Mouse (Mus musculus): ENCODE data around the gene Lrp3.
"Not testable (repeated sequence)": the region's sequence is repeated elsewhere in the genome, so short reads cannot be mapped to it uniquely, and the experiment has no call there.

The Lrp3 gene

DNA sequence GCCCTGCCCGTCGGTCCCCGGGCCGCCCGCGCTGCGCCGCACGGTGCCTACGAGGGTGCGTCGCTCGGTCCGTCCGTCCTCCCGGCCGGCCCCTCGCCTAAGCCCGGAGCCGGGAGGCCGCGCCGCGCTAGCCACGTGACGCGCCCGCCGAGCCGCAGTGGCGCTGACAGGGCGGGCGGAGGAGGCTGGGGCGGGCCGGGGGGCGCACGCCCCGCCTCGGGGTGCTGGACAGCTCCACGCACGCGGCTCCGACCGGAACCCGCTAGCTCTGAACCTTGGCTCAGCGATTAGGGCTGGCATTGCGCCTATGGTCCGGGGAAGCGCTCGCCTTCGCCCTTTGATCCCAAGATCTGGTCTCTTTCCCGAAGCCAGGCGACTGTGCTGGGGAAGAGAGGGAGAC is at the start of gene Lrp3:
Gene Lrp3 (minus strand): TSS at position 274 of the 400 bp plus-strand sequence.
- peak; percentile 83 for DNase-seq

DNA sequence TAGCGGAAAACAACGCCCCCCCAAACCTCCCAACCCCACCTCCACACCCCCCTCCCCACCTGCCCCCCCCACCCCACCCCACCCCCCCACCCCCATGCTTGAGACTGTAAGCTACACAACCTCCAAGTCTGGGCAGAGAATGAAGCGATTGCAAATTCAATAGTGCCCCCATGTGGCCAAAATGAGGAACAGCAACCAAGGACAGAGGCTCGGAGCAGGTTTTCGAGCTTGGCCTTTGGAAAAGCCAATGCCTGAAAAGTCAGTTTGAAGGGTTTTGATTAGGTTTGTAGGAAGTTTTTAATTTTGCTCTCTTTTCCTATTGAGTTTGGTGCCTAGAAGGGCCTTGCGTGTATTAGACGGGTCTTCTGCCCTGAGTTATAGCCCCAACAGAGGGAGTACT is 49.4 kb upstream of the Lrp3 start:
- peak; percentile 78 for DNase-seq

DNA sequence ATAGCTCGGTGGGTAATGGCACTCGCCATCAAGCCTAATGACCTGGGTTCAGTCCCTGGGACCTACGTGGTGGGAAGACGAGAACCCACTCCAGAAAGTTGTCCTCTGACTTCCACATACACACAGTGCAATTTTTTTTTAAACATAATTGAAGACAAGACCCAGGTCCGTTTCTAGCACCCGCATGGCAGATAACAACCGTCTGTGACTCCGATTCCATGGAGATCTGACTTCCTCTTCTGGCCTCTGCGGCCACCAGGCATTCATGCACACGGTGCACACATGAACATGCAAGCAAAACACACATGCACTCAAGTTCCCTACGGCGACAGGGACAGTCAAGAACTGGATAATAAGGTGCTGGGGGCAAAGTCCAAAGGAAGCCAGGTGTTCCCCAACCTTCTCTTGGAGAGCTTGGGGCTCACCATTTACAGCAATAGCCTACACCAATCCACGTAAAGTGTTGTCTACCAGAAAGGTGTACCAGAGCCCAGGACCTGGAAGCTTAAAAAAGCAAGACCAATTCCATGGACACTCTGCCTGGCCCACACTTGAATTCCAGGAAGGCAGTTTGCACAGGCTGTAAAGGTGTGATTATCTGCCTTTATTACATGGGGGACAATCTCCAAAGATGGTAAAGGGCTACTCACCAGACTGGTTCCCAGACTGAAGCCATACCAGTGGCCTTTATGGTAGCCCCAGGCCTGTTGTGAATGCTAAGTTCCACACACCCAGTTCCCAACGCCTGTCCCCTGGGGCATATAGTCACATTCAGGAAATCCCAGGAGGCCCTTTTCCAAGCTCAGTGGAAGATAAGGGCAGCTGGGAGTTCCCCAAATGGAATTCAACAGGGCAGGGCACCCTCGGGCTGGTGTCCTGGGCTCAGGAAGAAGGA is 48.5 kb upstream of the Lrp3 start:
- DNase-seq = no peak

- DNase-seq = peak; percentile 40
Measured at GRCm38 (mm10) chr7:35259384-35259783, 44.1 kb upstream of the Lrp3 start.

DNA sequence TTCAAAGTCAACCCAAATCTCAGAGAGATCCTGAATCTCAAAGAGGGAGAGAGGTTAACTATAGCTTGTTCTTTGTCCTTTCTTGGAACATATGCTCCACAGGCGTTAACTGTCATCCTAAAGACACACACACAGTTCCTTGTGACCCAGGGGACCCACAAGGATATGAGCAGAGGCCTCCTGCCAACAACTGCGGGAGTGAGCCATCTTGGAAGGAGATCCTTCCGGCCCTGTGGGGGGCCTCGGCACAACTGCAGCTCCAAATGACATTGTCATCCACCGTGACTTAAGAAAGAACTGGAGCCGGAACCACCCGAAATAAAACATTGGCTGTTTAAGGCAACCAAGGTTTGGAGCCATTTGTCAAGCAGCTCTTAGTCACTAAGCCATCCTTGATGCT is 43.0 kb upstream of the Lrp3 start:
- DNase-seq = no peak

DNA sequence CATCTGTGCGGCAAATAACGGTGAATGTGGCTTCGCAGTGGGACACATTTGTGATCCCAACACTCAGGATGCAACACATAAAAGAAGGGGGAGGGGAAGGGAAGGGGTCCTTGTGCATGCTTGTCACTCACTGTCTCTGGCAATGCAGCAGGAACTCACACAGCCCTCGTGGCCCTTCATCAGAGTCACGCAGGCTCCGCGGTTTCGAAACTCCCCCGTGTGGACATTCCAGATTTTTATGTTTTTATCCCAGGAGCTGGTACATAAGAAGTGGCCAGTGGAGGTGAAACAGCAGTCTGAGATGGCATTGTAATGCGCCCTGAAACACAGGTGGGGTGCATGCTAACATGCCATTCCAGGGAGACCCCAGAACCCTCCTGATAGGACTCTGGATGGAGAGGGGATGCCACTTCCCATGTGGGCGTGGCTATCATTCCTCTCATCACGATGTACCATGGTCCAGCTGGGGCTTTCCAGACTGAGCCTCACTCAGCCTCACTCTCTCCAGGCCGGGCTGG is 36.8 kb upstream of the Lrp3 start:
- peak; percentile 74 for DNase-seq

DNA sequence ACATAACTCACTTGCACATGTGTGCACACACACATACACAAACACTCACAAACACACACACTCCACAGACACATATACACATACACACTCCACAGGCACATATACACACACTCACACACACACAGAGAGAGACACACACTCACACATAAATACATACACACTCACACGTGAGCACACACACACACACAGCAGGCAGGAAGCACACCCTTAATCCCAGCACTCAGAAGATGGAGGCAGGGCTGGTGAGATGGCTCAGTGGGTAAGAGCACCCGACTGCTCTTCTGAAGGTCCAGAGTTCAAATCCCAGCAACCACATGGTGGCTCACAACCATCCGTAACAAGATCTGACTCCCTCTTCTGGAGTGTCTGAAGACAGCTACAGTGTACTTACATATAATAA is 22.6 kb upstream of the Lrp3 start:
- not testable (repeated sequence) for DNase-seq

GRCm38 (mm10) chr7:35235308-35235707 is 20.0 kb upstream of the Lrp3 start:
- DNase-seq = peak; percentile 90

GRCm38 (mm10) chr7:35234361-35235245 is 19.3 kb upstream of the Lrp3 start:
- DNase-seq = peak; percentile 98

DNA sequence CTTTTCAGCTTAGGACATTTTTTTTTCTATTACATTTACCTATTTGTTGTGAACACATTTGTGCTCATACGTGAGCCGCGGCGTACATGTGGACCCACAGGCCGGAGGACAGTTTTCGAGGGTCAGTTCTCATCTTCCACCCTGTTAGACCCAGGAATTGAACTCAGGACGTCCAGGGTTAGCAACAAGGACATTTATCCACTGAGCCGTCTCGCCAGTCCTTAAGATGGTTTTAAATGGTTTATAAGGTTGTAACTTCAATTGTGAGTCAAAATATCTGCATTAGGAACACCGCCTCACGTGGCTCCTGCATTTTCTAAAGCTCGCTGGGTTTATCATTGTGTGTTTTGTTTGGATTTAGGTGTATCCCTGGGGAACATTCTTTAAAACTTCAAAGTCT is 18.6 kb upstream of the Lrp3 start:
- peak; percentile 42 for DNase-seq

DNA sequence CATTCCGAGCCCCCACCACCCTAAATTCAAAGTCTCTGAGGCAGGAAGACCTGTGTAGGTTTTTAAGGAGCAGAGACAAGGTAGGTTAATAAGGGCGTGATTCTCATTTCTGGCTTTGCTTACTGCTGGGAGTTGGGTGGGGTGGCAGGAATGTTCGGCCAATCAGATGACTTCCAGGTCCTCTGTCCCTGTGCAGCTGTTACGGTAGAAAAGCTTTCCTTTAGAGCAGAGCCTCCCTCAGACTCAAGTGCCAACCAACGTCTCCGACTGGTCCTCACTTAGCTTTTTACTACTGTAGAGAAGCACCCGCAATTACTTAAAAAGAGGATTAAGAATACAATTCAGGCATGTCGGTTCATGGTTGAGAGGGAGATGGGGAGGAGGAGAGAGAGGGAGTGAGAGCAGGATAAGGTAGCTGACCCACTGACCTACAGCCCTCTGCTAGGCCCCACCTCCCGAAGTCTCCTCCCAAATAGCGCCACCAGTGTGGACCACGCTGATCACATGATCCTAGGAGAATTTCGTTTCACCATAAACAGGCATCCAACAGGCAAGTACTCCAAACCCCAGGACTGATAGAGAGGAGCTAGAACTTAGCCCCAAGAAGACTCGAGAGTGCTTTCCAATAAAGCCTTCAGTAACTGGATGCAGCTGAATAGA is 17.6 kb upstream of the Lrp3 start:
- peak; percentile 55 for DNase-seq

GRCm38 (mm10) chr7:35230333-35230732 is 15.0 kb upstream of the Lrp3 start:
- peak; percentile 43 for DNase-seq

- no peak for DNase-seq
Measured at GRCm38 (mm10) chr7:35220694-35221365, 5.5 kb upstream of the Lrp3 start.

GRCm38 (mm10) chr7:35215731-35216130 is 433 bp upstream of the Lrp3 start:
- no peak for DNase-seq

DNA sequence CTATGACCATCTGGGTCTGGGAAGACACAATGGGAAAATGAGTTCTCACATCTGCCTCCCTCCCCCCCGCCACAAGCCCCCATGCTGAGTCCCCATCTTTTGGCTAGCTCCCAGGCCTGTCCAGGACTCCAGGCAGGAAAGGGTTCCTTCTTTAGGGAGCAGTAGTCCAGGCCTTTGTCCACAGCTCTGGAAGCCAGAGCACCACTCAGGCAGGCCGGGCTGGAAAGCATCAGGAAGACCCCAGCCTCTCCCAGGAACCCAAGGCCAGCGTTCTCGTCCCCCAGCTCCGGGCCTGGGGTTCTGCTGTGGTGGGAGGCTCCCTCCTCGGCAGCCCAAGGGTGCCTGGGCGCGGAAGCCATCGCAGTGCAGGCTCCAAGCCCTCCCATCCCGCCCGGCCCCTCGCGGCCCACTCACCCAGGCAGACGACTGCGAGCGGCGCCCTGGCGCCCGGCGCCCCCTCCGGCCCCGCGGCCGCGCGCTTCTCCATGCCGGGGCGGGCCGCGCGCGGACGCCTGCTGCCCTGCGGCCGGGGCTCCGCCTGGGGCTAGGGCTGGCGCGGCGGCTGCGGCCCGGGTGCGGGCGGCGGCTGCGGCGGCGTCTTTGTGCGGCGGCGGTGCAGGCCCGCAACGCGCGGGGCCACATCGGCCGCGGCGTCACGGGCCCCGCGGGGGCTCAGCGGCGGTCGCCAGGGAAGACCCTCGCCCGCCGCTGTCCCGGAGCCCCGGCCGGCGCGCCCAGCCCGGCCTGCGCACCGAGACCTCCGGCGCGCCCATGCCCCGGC is 666 bp downstream of the Lrp3 start:
- DNase-seq = peak; percentile 59

DNA sequence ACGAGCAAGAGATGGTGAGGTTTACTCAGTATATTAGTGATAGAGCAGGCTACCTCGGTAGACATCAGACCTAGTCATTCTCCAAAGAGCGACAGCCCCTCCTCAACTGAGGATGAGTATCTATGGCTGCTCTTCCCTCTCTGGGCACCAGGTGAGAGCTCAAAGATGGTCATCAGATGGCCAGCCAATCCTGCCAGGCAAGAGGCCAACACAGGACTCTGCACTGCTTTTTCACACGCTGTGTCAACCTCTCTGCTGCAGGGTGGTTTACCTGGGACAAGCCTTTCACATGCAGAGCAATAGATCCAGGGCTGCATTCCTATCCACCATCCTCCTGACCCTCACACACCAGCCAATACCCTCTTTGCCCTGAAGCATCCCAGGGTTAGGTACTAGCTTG is 3.5 kb downstream of the Lrp3 start:
- no peak for DNase-seq

DNA sequence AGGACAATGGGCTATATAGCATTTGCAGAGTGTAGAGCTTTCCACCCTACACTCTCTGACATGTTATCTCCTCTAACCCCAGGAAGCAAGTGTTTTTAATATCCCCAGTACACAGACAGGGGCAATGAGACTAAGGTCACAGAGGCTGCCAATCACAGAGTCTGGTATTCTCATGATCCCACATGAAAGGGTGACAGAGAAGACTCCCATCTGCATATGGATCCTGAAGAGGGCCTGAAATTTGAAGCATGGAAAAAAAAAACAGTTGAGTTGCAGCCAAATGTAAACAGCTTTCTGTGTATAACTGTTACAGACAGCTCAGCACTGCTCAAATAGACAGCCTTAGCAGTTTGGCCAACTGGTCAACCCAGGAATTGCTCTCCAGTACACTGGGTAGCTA is 15.5 kb downstream of the Lrp3 start:
- no peak for DNase-seq

DNA sequence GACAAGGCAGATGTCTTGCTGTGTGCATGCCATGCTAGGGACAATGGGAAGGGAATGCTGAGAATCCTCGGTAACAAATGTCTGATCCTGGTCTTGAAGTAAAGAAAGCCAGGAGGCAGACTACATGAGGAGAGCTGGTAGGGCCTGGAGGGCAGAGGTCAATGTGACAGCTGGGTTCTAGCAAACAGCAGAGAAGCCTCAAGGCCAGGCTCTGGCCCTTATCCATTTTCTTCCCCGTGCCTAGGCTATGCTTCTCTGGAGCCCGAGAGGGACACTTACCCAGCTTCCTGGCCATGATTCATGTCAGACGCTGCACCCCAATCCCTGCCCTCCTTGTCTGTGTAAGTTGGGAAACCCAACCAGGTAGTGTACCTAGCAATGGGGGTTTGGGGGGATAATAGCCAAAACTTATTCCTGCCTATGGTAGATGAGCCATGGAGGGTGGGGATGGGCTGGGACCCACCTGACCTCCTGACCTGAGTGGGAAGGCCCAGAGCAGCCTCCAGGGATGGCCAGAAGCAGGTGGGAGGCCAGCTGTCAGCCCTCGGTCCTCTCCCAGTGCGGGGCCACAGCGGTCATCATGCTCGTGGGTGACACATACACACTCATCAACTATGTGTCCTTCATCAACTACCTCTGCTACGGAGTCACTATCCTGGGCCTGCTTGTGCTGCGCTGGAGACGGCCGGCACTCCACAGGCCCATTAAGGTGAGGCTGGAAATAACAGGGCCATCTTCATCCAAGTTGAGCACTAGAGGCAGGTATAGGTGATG is 16.1 kb downstream of the Lrp3 start:
- DNase-seq = no peak

- DNase-seq = no peak
Measured at GRCm38 (mm10) chr7:35197022-35197421, 18.3 kb downstream of the Lrp3 start.

- DNase-seq = peak; percentile 75
Measured at GRCm38 (mm10) chr7:35191276-35191675, 24.0 kb downstream of the Lrp3 start.

DNA sequence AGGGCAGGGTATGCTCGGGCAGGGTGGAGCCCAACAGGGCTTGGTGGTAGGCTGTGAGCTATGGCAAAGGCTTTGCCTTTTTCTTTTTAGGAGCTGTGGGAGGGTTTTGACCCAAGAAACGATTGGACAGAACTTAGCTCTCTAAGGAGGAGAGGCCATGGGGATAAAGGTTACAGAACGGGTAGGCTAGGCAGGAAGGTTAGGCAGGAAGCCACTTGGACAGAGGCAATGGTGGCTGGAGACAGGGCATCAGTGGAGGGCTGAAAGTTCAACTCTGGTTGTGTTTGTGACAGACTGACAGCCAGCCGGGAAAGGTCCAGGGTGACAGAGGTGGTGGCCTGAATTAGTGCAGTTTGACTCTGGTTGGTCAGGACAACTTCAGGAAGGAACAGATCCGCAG is 25.6 kb downstream of the Lrp3 start:
- DNase-seq = no peak
